In the genomic region with DNA sequence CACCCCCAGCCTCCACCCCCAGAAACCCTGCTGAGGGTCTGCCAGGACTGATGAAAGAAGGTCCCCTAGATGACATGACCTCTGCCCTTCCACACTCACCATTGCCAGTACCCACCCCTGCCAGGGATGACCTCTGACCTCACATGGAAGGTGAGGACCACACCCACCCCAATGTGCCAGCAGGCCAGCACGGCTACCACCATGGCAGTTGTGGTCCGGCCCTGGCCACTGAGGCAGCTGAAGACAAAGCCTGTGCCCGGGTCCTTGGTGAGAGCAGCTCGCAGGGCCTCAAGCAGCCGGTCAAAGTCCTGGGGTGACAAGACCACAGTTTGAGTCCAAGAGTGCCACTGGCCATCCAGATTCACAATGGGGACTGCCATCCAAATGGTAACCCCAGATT, we compare ENCODE assay signal across 28 mouse cellular contexts. TPM values are rescaled to one million over a fixed set of nuclear protein-coding genes. Genes with fewer than 3 reads are reported as not detected.
"Had no signal": no experiment of that assay in that cellular context is flagged by ENCODE, and none has a peak within 500 bp of the region (broad histone marks: within the 10 kb centered on the region; RNA-seq: fewer than 3 reads in every experiment).

No protein-coding gene starts in this region.

- H3K4me1 ChIP-seq: hindbrain, embryonic 15.5 days had no signal

- H3K36me3 ChIP-seq: hindbrain, embryonic 15.5 days; liver, embryonic 13.5 days had no signal

- H3K9me3 ChIP-seq: heart, embryonic 13.5 days; heart, embryonic 15.5 days; hindbrain, embryonic 10.5 days; hindbrain, embryonic 13.5 days; hindbrain, embryonic 15.5 days; intestine, embryonic 15.5 days; limb, embryonic 10.5 days; limb, embryonic 12.5 days; liver, embryonic 13.5 days had no signal

- H3K27me3 ChIP-seq: heart, embryonic 13.5 days; heart, embryonic 15.5 days; hindbrain, embryonic 13.5 days; hindbrain, embryonic 15.5 days; intestine, embryonic 15.5 days; limb, embryonic 12.5 days had no signal

- H3K27ac ChIP-seq: gastrocnemius, adult 2 months; heart, embryonic 10.5 days; heart, embryonic 13.5 days; heart, embryonic 15.5 days; hindbrain, embryonic 10.5 days; hindbrain, embryonic 13.5 days; hindbrain, embryonic 15.5 days; intestine, embryonic 15.5 days; layer of hippocampus, adult 2 months; left cerebral cortex, adult 2 months; limb, embryonic 10.5 days; limb, embryonic 12.5 days; liver, embryonic 13.5 days had no signal

- H3K4me2 ChIP-seq: heart, embryonic 13.5 days; heart, embryonic 15.5 days; hindbrain, embryonic 13.5 days; hindbrain, embryonic 15.5 days; intestine, embryonic 15.5 days; limb, embryonic 12.5 days; liver, embryonic 11.5 days; liver, embryonic 13.5 days had no signal

- ATAC-seq: inflammation-experienced regulatory T-cells, adult 6 months; intestine, embryonic 15.5 days; intestine, postnatal 0 days had no signal

- H3K4me3 ChIP-seq: gastrocnemius, adult 2 months; heart, embryonic 10.5 days; heart, embryonic 13.5 days; heart, embryonic 15.5 days; hindbrain, embryonic 10.5 days; hindbrain, embryonic 13.5 days; hindbrain, embryonic 15.5 days; intestine, embryonic 15.5 days; layer of hippocampus, adult 2 months; left cerebral cortex, adult 2 months; limb, embryonic 10.5 days; limb, embryonic 12.5 days; liver, embryonic 13.5 days had no signal

- H3K9ac ChIP-seq: heart, embryonic 13.5 days; heart, embryonic 15.5 days; hindbrain, embryonic 13.5 days; hindbrain, embryonic 15.5 days; intestine, embryonic 15.5 days; limb, embryonic 12.5 days; liver, embryonic 13.5 days had no signal

RNA-seq across cellular contexts. Expression of a gene that starts 42.3 kb away (rescaled TPM):
- total RNA-seq: granulocyte monocyte progenitor cell, adult 5-6 weeks had no signal

RNA-seq across cellular contexts. Expression of a gene that starts 43.4 kb away (rescaled TPM):
- total RNA-seq: gastrocnemius, adult 2 months; gastrocnemius, postnatal 10 days; gastrocnemius, postnatal 25 days; gastrocnemius, postnatal 4 days; granulocyte monocyte progenitor cell, adult 5-6 weeks; heart, postnatal 14 days; layer of hippocampus, adult 2 months; layer of hippocampus, postnatal 10 days; layer of hippocampus, postnatal 25 days; left cerebral cortex, adult 2 months; left cerebral cortex, postnatal 14 days; left cerebral cortex, postnatal 36 days had no signal
- polyA plus RNA-seq: heart, embryonic 10.5 days; heart, embryonic 13.5 days; hindbrain, embryonic 10.5 days; hindbrain, embryonic 15.5 days; intestine, embryonic 15.5 days; intestine, postnatal 0 days; kidney, embryonic 14.5 days; kidney, embryonic 16.5 days; limb, embryonic 10.5 days; limb, embryonic 12.5 days; limb, embryonic 14.5 days; liver, embryonic 13.5 days had no signal
